Mouse (Mus musculus) stomach, embryonic 15.5 days (tissue): ENCODE results near the gene Gm20517. TPM values are rescaled to one million over a fixed set of nuclear protein-coding genes. Genes with fewer than 3 reads are reported as not detected.
"Not testable (repeated sequence)": the region's sequence is repeated elsewhere in the genome, so short reads cannot be mapped to it uniquely, and the experiment has no call there.

Experiments
- ATAC-seq: fragments of 200-750 bp; cut with Nextera tagmentation; 2 replicates; pipeline ENCODE4 v1.8.0; 2017; ENCODE audit warnings: low read depth, moderate number of reproducible peaks, moderate TSS enrichment; ENCODE audit not compliant: insufficient read depth, low FRiP score
- H3K27ac ChIP-seq: fragments of 300-500 bp; sonication (generic); 2 replicates; pipeline ENCODE4 v1.5.1; 2015; ENCODE audit warnings: mild to moderate bottlenecking, inconsistent platforms
- H3K27me3 ChIP-seq: fragments of 300-500 bp; sonication (generic); replicated peaks from 2 replicates; pipeline ENCODE4 v1.6.1; 2015; ENCODE audit warnings: inconsistent platforms
- H3K36me3 ChIP-seq: fragments of 300-500 bp; sonication (generic); 2 replicates; pipeline ENCODE4 v1.6.1; 2015; ENCODE audit warnings: inconsistent platforms
- H3K4me1 ChIP-seq: fragments of 300-500 bp; sonication (generic); 2 replicates; pipeline ENCODE4 v1.6.1; 2015; ENCODE audit warnings: inconsistent platforms
- H3K4me2 ChIP-seq: fragments of 300-500 bp; sonication (generic); 2 replicates; pipeline ENCODE4 v1.6.1; 2015; ENCODE audit warnings: mild to moderate bottlenecking, inconsistent platforms
- H3K4me3 ChIP-seq: fragments of 300-500 bp; sonication (generic); replicated peaks from 2 replicates; pipeline ENCODE4 v1.5.1; 2015; ENCODE audit warnings: inconsistent platforms
- H3K9ac ChIP-seq: fragments of 300-500 bp; sonication (generic); 2 replicates; pipeline ENCODE4 v1.6.1; 2015; ENCODE audit warnings: inconsistent platforms
- H3K9me3 ChIP-seq: fragments of 300-500 bp; sonication (generic); 2 replicates; pipeline ENCODE4 v1.6.1; 2016; ENCODE audit warnings: inconsistent platforms
- WGBS: fragments of 180-500 bp; shearing (Covaris S2); methylation state at CpG from one replicate; pipeline ENCODE4 v1.1.7; 2015; 5-methylcytosine and 5-hydroxymethylcytosine counted together
- polyA plus RNA-seq: library from polyadenylated mRNA; unstranded; fragments of >200 nt; fragmentation: Nextera tagmentation; extraction: Ambion mirVana; gene quantifications from 2 replicates; pipeline ENCODE4 v1.2.1, GENCODE M21; 2015

The Gm20517 gene
- polyA plus RNA-seq, 1 experiment from 2014 or later, result 1.0 TPM

GRCm38 (mm10) chr17:47630678-47631065, 19.3 kb downstream of the Gm20517 start, which contains the start of gene Usp49:
Usp49 (plus strand) TSS chr17:47630690.
- peak within 1 kb of the TSS; percentile 71 for H3K9ac ChIP-seq
- H3K4me2 ChIP-seq, result peak within 1 kb of the TSS; percentile 98
- H3K9me3 ChIP-seq, result no peaks in the 10 kb centered on the region
- ATAC-seq, result no peak
- no peaks in the 10 kb centered on the region for H3K36me3 ChIP-seq
- no peaks in the 10 kb centered on the region for H3K27me3 ChIP-seq
- 0% methylated on average over 3 of the region's 3 CpGs for WGBS
- H3K4me1 ChIP-seq, result peaks cover 16% of the 10 kb centered on the region; the same call in 1 of the 2 replicates
- peak within 1 kb of the TSS; percentile 83 for H3K4me3 ChIP-seq
- H3K27ac ChIP-seq, result peak within 1 kb of the TSS; percentile 96

GRCm38 (mm10) chr17:47632181-47632840, 20.9 kb downstream of the Gm20517 start:
- Histone ChIP-seq H3K9ac (no peak overlapping the region), H3K4me1 (peaks cover 16% of the 10 kb centered on the region; the same call in 1 of the 2 replicates), H3K4me2 (no peak overlapping the region), H3K27me3 (no peaks in the 10 kb centered on the region), H3K4me3 (no peak overlapping the region), H3K36me3 (no peaks in the 10 kb centered on the region), H3K9me3 (no peaks in the 10 kb centered on the region), H3K27ac (no peak overlapping the region)
- no peak for ATAC-seq
- WGBS, result 61% methylated on average over 4 of the region's 4 CpGs

GRCm38 (mm10) chr17:47633999-47634770, 22.8 kb downstream of the Gm20517 start:
- H3K4me1 ChIP-seq, result peaks cover 16% of the 10 kb centered on the region; the same call in 1 of the 2 replicates
- H3K9me3 ChIP-seq, result no peaks in the 10 kb centered on the region
- 64% methylated on average over 7 of the region's 7 CpGs for WGBS
- peak overlapping the region; percentile 40; the same call in 1 of the 2 replicates for H3K27ac ChIP-seq
- H3K4me2 ChIP-seq, result no peak overlapping the region
- no peaks in the 10 kb centered on the region for H3K36me3 ChIP-seq
- ATAC-seq, result no peak
- H3K4me3 ChIP-seq, result no peak overlapping the region
- no peaks in the 10 kb centered on the region for H3K27me3 ChIP-seq
- no peak overlapping the region for H3K9ac ChIP-seq

GRCm38 (mm10) chr17:47642992-47643391, 31.6 kb downstream of the Gm20517 start:
- Histone ChIP-seq H3K4me2 (no peak overlapping the region), H3K4me1 (no peaks in the 10 kb centered on the region), H3K9me3 (no peaks in the 10 kb centered on the region), H3K4me3 (no peak overlapping the region), H3K27ac (no peak overlapping the region), H3K27me3 (no peaks in the 10 kb centered on the region), H3K36me3 (no peaks in the 10 kb centered on the region), H3K9ac (no peak overlapping the region)
- ATAC-seq, result no peak
- WGBS, result 80% methylated on average over 2 of the region's 2 CpGs

GRCm38 (mm10) chr17:47646683-47647082, 35.3 kb downstream of the Gm20517 start:
- Histone ChIP-seq H3K4me1 (no peaks in the 10 kb centered on the region), H3K27me3 (no peaks in the 10 kb centered on the region), H3K4me2 (no peak overlapping the region), H3K27ac (no peak overlapping the region), H3K36me3 (no peaks in the 10 kb centered on the region), H3K9me3 (no peaks in the 10 kb centered on the region), H3K9ac (no peak overlapping the region), H3K4me3 (no peak overlapping the region)
- whole genome bisulfite sequencing, result 86% methylated on average over 1 of the region's 1 CpGs
- no peak for ATAC-seq

- 64% methylated on average over 4 of the region's 4 CpGs for WGBS
- ATAC-seq, result no peak
- H3K4me3 ChIP-seq, result no peak overlapping the region
- H3K27ac ChIP-seq, result no peak overlapping the region
- H3K27me3 ChIP-seq, result no peaks in the 10 kb centered on the region
- H3K4me1 ChIP-seq, result no peaks in the 10 kb centered on the region
- no peaks in the 10 kb centered on the region for H3K9me3 ChIP-seq
- H3K9ac ChIP-seq, result no peak overlapping the region
- H3K36me3 ChIP-seq, result no peaks in the 10 kb centered on the region
- H3K4me2 ChIP-seq, result no peak overlapping the region
Measured at GRCm38 (mm10) chr17:47648966-47649365, 37.6 kb downstream of the Gm20517 start.

GRCm38 (mm10) chr17:47651953-47652352, 40.6 kb downstream of the Gm20517 start:
- Histone ChIP-seq H3K27me3 (no peaks in the 10 kb centered on the region), H3K4me1 (no peaks in the 10 kb centered on the region), H3K36me3 (no peaks in the 10 kb centered on the region), H3K4me3 (no peak overlapping the region), H3K9ac (no peak overlapping the region), H3K27ac (no peak overlapping the region), H3K4me2 (no peak overlapping the region), H3K9me3 (no peaks in the 10 kb centered on the region)
- 80% methylated on average over 2 of the region's 2 CpGs for WGBS
- ATAC-seq, result no peak

- H3K4me1 ChIP-seq, H3K4me2 ChIP-seq, ATAC-seq, H3K9ac ChIP-seq, H3K36me3 ChIP-seq, H3K27me3 ChIP-seq, H3K9me3 ChIP-seq, H3K27ac ChIP-seq, H3K4me3 ChIP-seq: not testable (repeated sequence)
- 93% methylated on average over 8 of the region's 8 CpGs for WGBS
Measured at GRCm38 (mm10) chr17:47654346-47654745, 43.0 kb downstream of the Gm20517 start.

GRCm38 (mm10) chr17:47655697-47656096, 44.3 kb downstream of the Gm20517 start:
- ATAC-seq, result no peak
- WGBS, result 72% methylated on average over 5 of the region's 5 CpGs

GRCm38 (mm10) chr17:47657901-47658300, 46.5 kb downstream of the Gm20517 start:
- no peaks in the 10 kb centered on the region for H3K27me3 ChIP-seq
- H3K27ac ChIP-seq, result no peak overlapping the region
- no peak overlapping the region for H3K4me2 ChIP-seq
- no peak overlapping the region for H3K4me3 ChIP-seq
- ATAC-seq, result no peak
- H3K4me1 ChIP-seq, result no peaks in the 10 kb centered on the region
- H3K9me3 ChIP-seq, result no peaks in the 10 kb centered on the region
- no peaks in the 10 kb centered on the region for H3K36me3 ChIP-seq
- WGBS, result 69% methylated on average over 4 of the region's 4 CpGs
- H3K9ac ChIP-seq, result no peak overlapping the region

More at GRCm38 (mm10) chr17:47655697-47656096, 44.3 kb downstream of the Gm20517 start:
- H3K4me1 ChIP-seq, result no peaks in the 10 kb centered on the region
- no peak overlapping the region for H3K9ac ChIP-seq
- no peaks in the 10 kb centered on the region for H3K9me3 ChIP-seq
- no peak overlapping the region for H3K27ac ChIP-seq
- no peaks in the 10 kb centered on the region for H3K36me3 ChIP-seq
- H3K4me2 ChIP-seq, result no peak overlapping the region
- H3K4me3 ChIP-seq, result no peak overlapping the region
- H3K27me3 ChIP-seq, result no peaks in the 10 kb centered on the region

- Histone ChIP-seq H3K9ac (no peak overlapping the region), H3K4me2 (no peak overlapping the region), H3K4me3 (no peak overlapping the region), H3K27me3 (no peaks in the 10 kb centered on the region), H3K9me3 (no peaks in the 10 kb centered on the region), H3K27ac (no peak overlapping the region), H3K36me3 (no peaks in the 10 kb centered on the region), H3K4me1 (no peaks in the 10 kb centered on the region)
- no peak for ATAC-seq
- 67% methylated on average over 3 of the region's 3 CpGs for WGBS
Measured at GRCm38 (mm10) chr17:47658741-47659243, 47.4 kb downstream of the Gm20517 start.
